Mouse (Mus musculus): ENCODE data around the gene Slc33a1.

DNA sequence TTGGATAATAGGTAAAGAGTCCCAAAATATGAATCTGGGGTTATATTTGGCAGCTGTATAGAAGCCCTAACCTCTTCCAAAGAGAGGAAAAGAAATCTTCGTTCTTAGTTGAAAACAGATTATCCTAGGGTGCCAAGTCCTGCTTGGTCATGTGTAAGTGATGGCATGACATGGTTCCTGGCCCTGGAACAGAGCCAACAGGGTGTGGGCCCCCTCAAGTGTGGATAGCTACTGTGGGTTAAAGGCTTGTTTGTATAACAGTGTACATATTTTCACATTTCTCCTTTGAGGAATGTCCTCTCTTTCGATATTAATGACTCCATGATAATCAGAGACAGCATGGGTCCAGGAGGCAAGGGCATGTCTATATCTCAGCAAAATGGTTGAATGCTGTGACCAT, 25.6 kb downstream of the Slc33a1 start:
- TF ChIP-seq CTCF (IDR thresholded peaks at IDR 0.05; ENCODE audit: extremely low read depth, insufficient read depth, low read length), result no peak
- no peak for TF ChIP-seq POLR2A (IDR thresholded peaks at IDR 0.05; ENCODE audit: extremely low read depth, insufficient read depth, low read length)
